Mouse (Mus musculus): ENCODE results near the gene Dlg5.

The Dlg5 gene

GRCm38 (mm10) chr14:24185514-24185913, 60.2 kb downstream of the Dlg5 start:
- peak; percentile 51 for DNase-seq

GRCm38 (mm10) chr14:24182955-24183354, 62.8 kb downstream of the Dlg5 start:
- DNase-seq = no peak

DNA sequence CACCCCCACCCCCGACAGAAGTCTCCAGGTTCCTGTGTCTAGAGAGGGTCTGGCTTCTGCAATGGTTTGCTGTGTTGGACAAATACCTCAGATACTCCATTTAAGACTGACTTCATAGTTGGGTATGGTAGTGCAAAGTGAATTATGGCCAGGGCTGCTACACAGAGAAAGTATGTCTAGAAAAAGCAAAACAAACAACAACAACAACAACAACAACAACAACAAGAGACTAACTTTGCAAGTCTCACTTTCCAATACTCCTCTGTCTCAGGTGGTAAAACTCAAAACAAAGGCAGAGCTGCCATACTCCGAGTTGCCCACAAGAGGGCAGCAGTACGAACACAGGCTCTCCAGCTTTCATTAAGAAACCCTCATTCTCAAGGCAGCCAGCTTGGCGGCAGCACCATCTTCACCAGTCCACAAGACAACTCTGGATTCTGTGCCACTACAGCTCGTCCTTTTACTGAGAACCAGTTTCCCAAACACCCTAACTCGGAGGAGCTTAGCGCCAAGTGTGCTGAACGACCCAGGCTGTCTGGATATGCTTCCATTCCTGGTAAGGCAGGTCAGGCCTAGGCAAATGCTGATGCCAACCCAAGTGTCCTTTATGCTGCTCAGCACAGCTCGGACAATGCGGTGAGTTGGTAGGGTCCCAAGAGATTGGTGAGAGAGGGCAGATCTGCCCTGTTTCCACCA, 63.8 kb downstream of the Dlg5 start:
- peak; percentile 86 for DNase-seq

- no peak for DNase-seq
These were observed 66.2 kb downstream of the Dlg5 start for GRCm38 (mm10) chr14:24179466-24179991.

GRCm38 (mm10) chr14:24176609-24177008, 69.1 kb downstream of the Dlg5 start:
- no peak for DNase-seq

DNA sequence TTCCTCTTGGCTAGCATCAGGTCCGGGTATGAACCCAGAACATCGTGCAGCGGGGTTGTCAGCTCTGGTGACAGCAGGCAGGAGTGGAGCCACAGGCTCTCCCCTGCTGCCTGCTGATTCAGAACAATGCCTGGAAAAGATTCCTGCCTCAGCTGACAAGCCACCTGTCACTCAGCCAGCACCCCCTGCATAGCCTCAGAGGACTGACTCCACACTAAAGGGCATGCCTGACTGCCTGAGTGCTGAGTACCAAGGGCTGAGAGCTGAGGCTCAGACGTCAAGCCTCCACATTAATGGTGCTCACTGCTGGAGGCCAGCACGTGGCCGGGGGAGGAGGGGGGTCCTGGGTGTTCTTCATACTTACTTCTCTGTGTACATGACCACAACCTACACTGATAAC, 72.4 kb downstream of the Dlg5 start:
- DNase-seq = no peak

GRCm38 (mm10) chr14:24171639-24172311, 73.9 kb downstream of the Dlg5 start:
- DNase-seq = no peak

DNA sequence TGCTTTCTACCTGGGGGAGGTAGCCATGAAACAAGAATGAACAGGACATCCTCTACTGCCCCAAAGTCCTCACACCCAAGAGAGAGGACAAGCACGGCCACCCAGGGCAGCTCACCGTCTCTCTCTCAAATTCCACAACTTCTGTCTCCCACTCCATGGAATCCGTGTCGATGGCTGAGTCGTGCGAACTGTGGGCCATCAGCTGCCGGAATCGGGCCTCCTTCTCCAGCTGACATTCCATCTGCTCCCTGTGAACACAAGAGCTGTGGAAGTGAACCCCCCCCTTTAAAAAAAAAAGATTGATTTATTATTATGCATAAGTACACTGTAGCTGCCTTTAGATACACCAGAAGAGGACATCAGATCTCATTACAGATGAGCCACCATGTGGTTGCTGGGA, 79.7 kb downstream of the Dlg5 start:
- DNase-seq = no peak

DNA sequence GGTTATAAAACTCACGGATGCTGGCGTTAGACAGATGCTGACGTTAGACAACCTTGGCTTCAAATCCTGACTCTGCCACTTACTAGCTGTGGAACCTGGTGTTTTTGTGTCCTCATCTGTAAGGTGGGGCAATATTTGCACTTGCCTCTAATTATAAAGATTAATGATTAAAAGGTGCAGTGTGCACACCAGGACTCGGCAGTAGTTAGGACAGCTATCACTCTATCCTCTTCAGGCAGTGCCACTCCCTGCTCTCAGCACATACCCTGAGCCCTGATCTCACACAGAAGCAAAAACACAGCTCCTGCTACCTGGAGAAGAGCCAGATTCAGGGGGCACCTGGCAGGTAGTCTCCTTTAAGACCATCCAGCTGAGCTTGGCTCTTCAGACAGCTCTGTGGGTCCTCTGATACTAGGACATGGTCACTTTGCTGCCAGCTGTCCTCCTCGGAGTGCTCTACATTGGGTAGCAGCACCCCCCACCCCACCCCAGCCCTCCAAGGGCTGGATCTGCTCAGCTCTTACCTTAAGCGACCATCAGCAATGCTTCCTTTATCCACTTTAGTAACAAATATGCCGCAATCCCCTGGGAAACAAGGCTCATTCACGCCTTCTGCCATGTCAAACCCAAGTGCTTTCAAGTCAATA, 80.9 kb downstream of the Dlg5 start:
- no peak for DNase-seq

- no peak for DNase-seq
These were observed 82.9 kb downstream of the Dlg5 start for GRCm38 (mm10) chr14:24162856-24163255.

DNA sequence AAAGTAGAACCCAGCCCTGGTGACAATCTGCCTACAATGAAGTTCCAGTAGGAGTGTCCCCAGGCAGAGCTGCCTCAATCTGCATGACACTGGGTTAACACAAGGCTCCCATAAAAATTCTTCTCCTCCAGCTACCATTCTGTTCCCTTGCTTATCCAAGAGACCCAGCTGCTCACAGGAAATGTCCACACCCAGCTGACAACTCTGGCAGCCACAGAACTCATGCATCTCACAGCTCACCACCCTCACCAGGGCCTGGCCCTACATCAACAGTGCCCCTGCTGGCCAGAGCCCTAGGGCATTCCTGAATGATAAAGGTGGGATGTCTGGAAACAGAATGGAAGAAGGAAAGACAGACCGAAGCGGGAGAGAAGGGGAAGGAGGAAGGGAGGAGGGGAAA, 96.8 kb downstream of the Dlg5 start:
- DNase-seq = no peak

GRCm38 (mm10) chr14:24144821-24145220, 100.9 kb downstream of the Dlg5 start:
- DNase-seq = no peak

DNA sequence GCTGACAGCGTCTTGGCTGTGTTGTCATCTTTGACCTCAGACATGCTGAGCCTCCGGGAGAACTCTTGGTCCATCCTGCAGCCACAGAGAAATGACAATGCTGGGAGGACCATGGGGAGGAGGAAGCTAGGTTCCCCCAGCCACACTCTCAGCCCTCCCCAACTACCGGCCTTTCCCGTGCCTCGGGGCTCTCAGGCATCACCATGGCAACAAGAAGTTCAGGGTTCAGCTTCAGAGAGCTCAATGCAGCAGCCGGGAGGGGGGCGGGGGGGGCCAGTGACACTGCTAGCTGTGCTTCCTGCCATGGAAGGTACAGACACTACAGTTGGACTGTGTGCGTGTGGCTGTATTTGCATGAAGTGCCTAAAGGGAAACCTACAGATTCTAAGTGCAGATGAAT, 101.3 kb downstream of the Dlg5 start:
- DNase-seq = peak; percentile 45

DNA sequence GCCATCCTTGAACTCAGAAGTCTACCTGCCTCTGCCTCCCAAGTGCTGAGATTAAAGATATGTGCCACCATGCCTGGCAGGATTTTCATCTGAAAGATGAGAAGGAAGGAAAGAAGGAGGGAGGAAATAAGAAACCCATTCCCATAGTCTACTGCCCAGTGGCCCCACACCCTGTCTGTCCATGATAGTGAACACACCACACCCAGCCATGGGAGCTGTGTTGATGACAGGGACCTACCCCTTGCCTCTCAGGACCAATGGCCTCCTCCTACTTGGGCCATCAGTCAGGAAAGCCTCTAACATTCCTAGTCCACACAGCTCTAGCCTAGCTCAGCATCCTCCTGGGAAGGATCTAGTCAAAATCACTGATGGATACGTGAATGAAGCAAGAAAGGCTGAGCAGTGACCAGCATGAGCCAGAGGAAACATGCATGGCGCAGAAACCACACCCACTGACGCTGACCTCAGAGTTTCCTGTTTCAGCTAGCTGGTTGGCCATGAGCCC, 102.7 kb downstream of the Dlg5 start:
- no peak for DNase-seq

- DNase-seq = no peak
These were observed 104.0 kb downstream of the Dlg5 start for GRCm38 (mm10) chr14:24141727-24142126.

- no peak for DNase-seq
These were observed 105.4 kb downstream of the Dlg5 start for GRCm38 (mm10) chr14:24140297-24140812.

GRCm38 (mm10) chr14:24136908-24137307, 108.8 kb downstream of the Dlg5 start:
- no peak for DNase-seq

- DNase-seq = no peak
These were observed 111.0 kb downstream of the Dlg5 start for GRCm38 (mm10) chr14:24134623-24135290.

DNA sequence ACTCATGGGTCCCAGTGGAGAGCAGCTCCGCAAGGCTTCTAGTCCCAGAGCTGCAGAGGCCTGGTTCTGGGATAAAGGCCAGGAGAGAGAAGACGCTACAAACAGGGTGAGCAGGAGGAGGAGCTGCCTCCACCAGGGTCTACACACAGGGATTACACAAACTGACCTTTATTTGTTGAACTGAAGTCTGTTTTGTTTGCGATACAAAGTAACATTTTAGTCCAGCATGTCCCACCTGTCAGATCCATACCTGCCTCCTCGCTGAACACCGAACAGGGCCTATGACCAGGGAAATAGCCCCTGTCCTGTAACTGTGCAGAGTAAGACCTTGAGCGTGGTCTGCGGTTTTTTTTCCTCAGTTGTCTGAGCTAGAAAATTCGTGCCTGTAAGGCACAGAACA, 111.9 kb downstream of the Dlg5 start:
- DNase-seq = no peak

DNA sequence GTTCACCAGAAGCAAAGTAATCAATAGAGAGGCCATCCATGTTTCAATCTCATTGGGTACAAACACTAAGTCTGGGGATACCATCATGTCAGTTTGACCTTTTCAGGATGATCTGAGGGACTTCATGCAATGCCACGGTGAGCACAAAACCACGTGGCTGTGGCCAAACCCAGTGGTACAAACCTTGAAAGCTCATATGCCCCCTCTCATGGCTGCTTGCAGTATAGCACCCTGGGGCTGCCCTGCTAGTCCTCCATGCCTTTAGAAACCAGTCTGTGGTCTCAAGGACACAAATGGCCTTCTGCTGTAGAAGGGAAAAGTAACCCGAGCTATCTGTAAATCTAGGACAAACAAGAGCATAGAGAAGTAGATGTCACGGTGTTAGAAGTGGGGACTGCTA, 113.6 kb downstream of the Dlg5 start:
- DNase-seq = peak; percentile 36

- DNase-seq = no peak
These were observed 120.7 kb downstream of the Dlg5 start for GRCm38 (mm10) chr14:24125069-24125468.

DNA sequence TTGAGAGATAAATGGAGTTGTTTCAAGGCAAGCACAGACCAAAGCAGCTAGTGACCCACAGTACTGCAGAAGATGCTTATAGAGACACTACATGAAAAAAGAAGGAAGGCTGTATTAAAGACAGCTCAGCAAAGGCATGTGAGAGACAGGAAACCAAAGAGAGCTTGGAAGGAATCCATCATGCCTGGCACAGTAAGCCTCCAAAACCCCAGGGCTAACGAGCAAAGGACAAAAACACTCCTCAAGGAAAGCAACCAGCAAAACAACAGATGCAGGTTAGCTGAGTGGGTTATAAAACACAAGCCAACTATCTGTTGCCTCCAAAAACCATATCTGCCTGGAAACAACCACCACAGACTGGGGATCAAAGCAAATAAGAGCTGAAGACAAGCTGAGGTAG, 121.5 kb downstream of the Dlg5 start:
- no peak for DNase-seq

DNA sequence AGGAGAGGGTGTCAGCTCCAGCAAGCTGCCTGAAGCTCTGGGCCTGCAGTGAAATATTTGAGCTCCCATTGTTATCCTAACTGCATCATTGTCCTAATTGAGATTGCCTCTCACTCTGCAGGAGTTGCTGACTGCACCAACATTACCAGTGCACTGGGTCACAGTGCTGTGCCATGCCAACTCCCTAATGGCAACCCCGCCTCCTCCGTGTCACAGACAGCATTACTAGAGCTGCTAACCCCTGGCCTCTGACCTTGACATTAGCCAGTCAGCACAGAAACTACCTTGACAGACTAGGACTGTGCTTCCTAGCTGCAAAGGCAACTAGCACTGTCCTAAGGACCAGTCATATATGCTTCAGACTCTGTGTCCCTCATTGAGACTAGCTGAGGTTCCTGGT, 139.0 kb downstream of the Dlg5 start:
- DNase-seq = no peak
